Mouse (Mus musculus) lung, adult 2 months (tissue): ENCODE results near the gene Enpp3. TPM values are rescaled to one million over a fixed set of nuclear protein-coding genes. Genes with fewer than 3 reads are reported as not detected.
"Not testable (repeated sequence)": the region's sequence is repeated elsewhere in the genome, so short reads cannot be mapped to it uniquely, and the experiment has no call there.

ENCODE experiments used
- DNase-seq: peaks from one replicate; pipeline ENCODE4 v3.0.0; 2022
- H3K4me1 ChIP-seq: fragments of 200-500 bp; 2 replicates; pipeline ENCODE4 v1.6.1; 2011; ENCODE audit warnings: low read length; ENCODE audit not compliant: control insufficient read depth, insufficient read depth
- H3K4me3 ChIP-seq: fragments of 200-500 bp; replicated peaks from 2 replicates; pipeline ENCODE3; 2011; ENCODE audit warnings: low read depth, mild to moderate bottlenecking, control low read depth, low read length; ENCODE audit errors: extremely low read depth
- CTCF ChIP-seq: fragments of 200-500 bp; IDR thresholded peaks from 2 replicates; pipeline ENCODE4 v1.5.1; 2011; ENCODE audit warnings: mild to moderate bottlenecking, low read length, control low read depth; ENCODE audit not compliant: insufficient read depth
- POLR2A ChIP-seq: fragments of 200-500 bp; IDR thresholded peaks from 2 replicates; pipeline ENCODE4 v1.6.1; 2011; ENCODE audit warnings: low read depth, mild to moderate bottlenecking, control low read depth, low read length, borderline replicate concordance; ENCODE audit errors: extremely low read depth
- WGBS: fragments of 180-500 bp; shearing (Covaris S2); methylation state at CpG from one replicate; pipeline ENCODE4 v1.1.7; 2018; 5-methylcytosine and 5-hydroxymethylcytosine counted together
- polyA plus RNA-seq: library from polyadenylated mRNA; depleted of rRNA; stranded (reverse); fragments of >200 nt; gene quantifications from 2 replicates; pipeline ENCODE4 v1.2.3, GENCODE M21; 2012

Gene Enpp3
- polyA plus RNA-seq, 1 experiment = 0.92 TPM

- no peak for DNase-seq
- 44% methylated on average over 16 of the region's 16 CpGs for WGBS
- no peak for TF ChIP-seq POLR2A
- TF ChIP-seq CTCF = no peak
- peak overlapping the region; percentile 41 for H3K4me3 ChIP-seq
- peaks cover 4% of the 10 kb centered on the region; the same call in 1 of the 2 replicates for H3K4me1 ChIP-seq
Observed at GRCm38 (mm10) chr10:24823697-24824535, 18.7 kb downstream of the Enpp3 start.

- DNase-seq = no peak
- TF ChIP-seq POLR2A (no peak), CTCF (no peak)
- H3K4me1 ChIP-seq = peaks cover 4% of the 10 kb centered on the region; the same call in 1 of the 2 replicates
- 28% methylated on average over 1 of the region's 1 CpGs for WGBS
- H3K4me3 ChIP-seq = no peak overlapping the region
Observed at GRCm38 (mm10) chr10:24823265-24823664, 19.4 kb downstream of the Enpp3 start.

GRCm38 (mm10) chr10:24822842-24823241, 19.8 kb downstream of the Enpp3 start:
- no peak overlapping the region for H3K4me3 ChIP-seq
- TF ChIP-seq CTCF = no peak
- no peak for TF ChIP-seq POLR2A
- peaks cover 4% of the 10 kb centered on the region; the same call in 1 of the 2 replicates for H3K4me1 ChIP-seq
- 71% methylated on average over 1 of the region's 1 CpGs for WGBS
- DNase-seq = no peak

GRCm38 (mm10) chr10:24821990-24822676, 20.5 kb downstream of the Enpp3 start:
- peaks cover 4% of the 10 kb centered on the region; the same call in 1 of the 2 replicates for H3K4me1 ChIP-seq
- no peak for DNase-seq
- no peak for TF ChIP-seq POLR2A
- no peak for TF ChIP-seq CTCF
- 64% methylated on average over 4 of the region's 4 CpGs for whole genome bisulfite sequencing
- no peak overlapping the region for H3K4me3 ChIP-seq

GRCm38 (mm10) chr10:24819526-24819925, 23.1 kb downstream of the Enpp3 start:
- DNase-seq = no peak
- Histone ChIP-seq H3K4me1 (peaks cover 4% of the 10 kb centered on the region; the same call in 1 of the 2 replicates), H3K4me3 (no peak overlapping the region)
- TF ChIP-seq CTCF (no peak), POLR2A (no peak)
- 85% methylated on average over 3 of the region's 3 CpGs for WGBS

- no peak for TF ChIP-seq CTCF
- no peak for TF ChIP-seq POLR2A
- DNase-seq = no peak
- Histone ChIP-seq H3K4me3 (no peak overlapping the region), H3K4me1 (no peaks in the 10 kb centered on the region; the same call in 1 of the 2 replicates)
- 35% methylated on average over 10 of the region's 10 CpGs for WGBS
Observed at GRCm38 (mm10) chr10:24810639-24811038, 32.0 kb downstream of the Enpp3 start.

- Histone ChIP-seq H3K4me1 (no peaks in the 10 kb centered on the region; the same call in 1 of the 2 replicates), H3K4me3 (no peak overlapping the region)
- TF ChIP-seq CTCF (no peak), POLR2A (no peak)
- no peak for DNase-seq
- WGBS = 87% methylated on average over 5 of the region's 5 CpGs
Observed at GRCm38 (mm10) chr10:24806756-24807155, 35.9 kb downstream of the Enpp3 start.

- WGBS = 90% methylated on average over 10 of the region's 10 CpGs
- no peak overlapping the region for H3K4me3 ChIP-seq
- H3K4me1 ChIP-seq = no peaks in the 10 kb centered on the region; the same call in 1 of the 2 replicates
- no peak for TF ChIP-seq CTCF
- no peak for TF ChIP-seq POLR2A
- no peak for DNase-seq
Observed at GRCm38 (mm10) chr10:24805876-24806275, 36.7 kb downstream of the Enpp3 start.

GRCm38 (mm10) chr10:24805173-24805572, 37.5 kb downstream of the Enpp3 start:
- Histone ChIP-seq H3K4me1 (no peaks in the 10 kb centered on the region; the same call in 1 of the 2 replicates), H3K4me3 (no peak overlapping the region)
- DNase-seq = no peak
- TF ChIP-seq CTCF (no peak), POLR2A (no peak)
- 72% methylated on average over 2 of the region's 2 CpGs for WGBS

GRCm38 (mm10) chr10:24802742-24803244, 39.8 kb downstream of the Enpp3 start:
- not testable (repeated sequence) for H3K4me1 ChIP-seq, DNase-seq, H3K4me3 ChIP-seq
- 84% methylated on average over 2 of the region's 2 CpGs for WGBS
